Mouse (Mus musculus) cerebellum, adult 2 months (tissue): ENCODE results near the gene Ctnnbl1.

Experiments used
- CTCF ChIP-seq: fragments of 200-500 bp; IDR thresholded peaks from 2 replicates; pipeline ENCODE4 v1.5.1; 2011; ENCODE audit warnings: low read depth, mild to moderate bottlenecking, control low read depth, low read length, moderate library complexity, borderline replicate concordance; ENCODE audit not compliant: insufficient read depth
- POLR2A ChIP-seq: fragments of 200-500 bp; IDR thresholded peaks from 2 replicates; pipeline ENCODE4 v1.6.1; 2011; ENCODE audit warnings: low read length, control low read depth, borderline replicate concordance; ENCODE audit not compliant: insufficient read depth

DNA sequence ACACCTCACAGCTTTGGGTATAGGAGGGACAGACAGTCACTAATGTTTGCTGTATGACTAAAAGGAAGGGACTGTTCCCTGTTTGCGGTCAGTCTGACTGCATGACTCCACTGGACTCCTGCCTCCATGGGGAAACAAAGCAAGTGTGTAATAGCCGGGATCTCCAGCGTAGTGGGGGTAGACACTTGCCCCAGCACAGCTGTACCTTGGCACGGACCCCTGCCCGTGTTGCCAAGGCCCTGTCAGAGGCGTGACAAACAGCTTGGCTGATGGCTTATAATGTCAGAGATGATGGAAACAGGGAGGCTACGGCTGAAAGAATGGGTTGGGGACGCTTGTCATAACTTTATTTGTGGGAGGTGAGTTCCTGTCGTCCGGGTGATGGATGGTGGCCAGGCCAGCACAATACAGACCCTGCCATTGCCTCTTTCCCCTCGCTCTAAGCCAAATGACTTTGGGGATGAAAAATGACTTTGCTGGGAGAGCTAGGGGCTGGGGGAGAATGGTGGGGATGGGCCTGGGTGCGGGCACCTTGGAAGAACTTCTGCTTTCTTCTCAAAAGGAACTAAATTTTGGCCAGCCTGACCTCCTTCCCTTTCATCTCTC lies 21.5 kb upstream of the Ctnnbl1 start:
- TF ChIP-seq POLR2A (no peak), CTCF (no peak)
